Mouse (Mus musculus): Measurements from ENCODE around the gene Slc9a9.

GRCm38 (mm10) chr9:95151746-95152145 is 482.0 kb downstream of the Slc9a9 start:
- TF ChIP-seq POLR2A (IDR thresholded peaks at IDR 0.05; ENCODE audit: control insufficient read depth in 1 of 2, insufficient read depth in 1 of 2, low read depth in 1 of 2, low read length in 2 of 2, poor library complexity in 1 of 2) = no peak
- no peak for TF ChIP-seq CTCF (IDR thresholded peaks at IDR 0.05 in 2 of 3, conservative IDR thresholded peaks at IDR 0.05 in 1 of 3; ENCODE audit: control insufficient read depth in 1 of 3, insufficient read depth in 1 of 3, low read depth in 2 of 3, low read length in 3 of 3, poor library complexity in 1 of 3, severe bottlenecking in 1 of 3)
- no peak for TF ChIP-seq CHD1 (IDR thresholded peaks at IDR 0.05; ENCODE audit: low read depth, low read length)
- TF ChIP-seq USF2 (IDR thresholded peaks at IDR 0.05; ENCODE audit: borderline replicate concordance in 1 of 2, insufficient read depth in 1 of 2, low read depth in 1 of 2, low read length in 2 of 2) = no peak
- TF ChIP-seq EP300 (IDR thresholded peaks at IDR 0.05; ENCODE audit: low read depth in 1 of 2, low read length in 2 of 2) = no peak
- TF ChIP-seq TAL1 (IDR thresholded peaks at IDR 0.05; ENCODE audit: low read length) = no peak
- no peak for TF ChIP-seq POLR2AphosphoS5 (IDR thresholded peaks at IDR 0.05; ENCODE audit: borderline replicate concordance, low read depth, low read length)
- TF ChIP-seq ETS1 (IDR thresholded peaks at IDR 0.05; ENCODE audit: low read depth, low read length) = no peak
- TF ChIP-seq GABPA (IDR thresholded peaks at IDR 0.05; ENCODE audit: low read depth, low read length) = no peak
- TF ChIP-seq GATA1 (IDR thresholded peaks at IDR 0.05; ENCODE audit: low read depth, low read length) = no peak

All from MEL (cell line).